Mouse (Mus musculus) G1E (cell line): ENCODE results near the gene Flrt1.

Experiments
- CTCF ChIP-seq: IDR thresholded peaks from 2 replicates; pipeline ENCODE4 v1.5.1; 2012; ENCODE audit warnings: low read depth, low read length, inconsistent platforms, mixed read lengths
- POLR2AphosphoS5 ChIP-seq: IDR thresholded peaks from 2 replicates; pipeline ENCODE4 v1.6.1; 2012; ENCODE audit warnings: low read depth, low read length, inconsistent platforms; ENCODE audit not compliant: insufficient replicate concordance

DNA sequence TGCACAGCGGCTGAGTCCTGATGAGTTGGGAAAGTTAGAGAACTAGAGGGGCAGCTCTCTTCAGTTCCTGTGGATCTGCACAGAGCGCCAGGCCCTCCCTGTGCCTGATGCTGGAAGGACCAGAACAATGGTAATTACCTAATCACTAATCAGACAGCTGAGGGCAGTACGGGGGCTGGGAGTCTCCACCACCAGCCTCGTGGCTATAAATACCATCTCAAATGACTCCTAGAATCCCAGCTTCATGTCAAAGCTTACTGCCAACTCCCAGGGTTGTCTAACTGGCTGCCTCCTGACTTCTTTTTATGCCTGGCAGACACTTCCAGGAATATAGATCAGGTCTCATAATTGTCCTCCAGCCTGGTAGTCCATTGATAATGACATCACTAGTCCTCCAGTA is 60.8 kb downstream of the Flrt1 start:
- TF ChIP-seq CTCF (no peak), POLR2AphosphoS5 (no peak)
